Mouse (Mus musculus) testis, adult 2 months (tissue): ENCODE data around the gene Daxx. TPM values are rescaled to one million over a fixed set of nuclear protein-coding genes. Genes with fewer than 3 reads are reported as not detected.
"Not testable (repeated sequence)": the region's sequence is repeated elsewhere in the genome, so short reads cannot be mapped to it uniquely, and the experiment has no call there.

ENCODE experiments used
- H3K27ac ChIP-seq: fragments of 200-500 bp; 2 replicates; pipeline ENCODE4 v1.5.1; 2012; ENCODE audit warnings: low read depth, low read length; ENCODE audit not compliant: control insufficient read depth, insufficient read depth
- H3K27me3 ChIP-seq: fragments of 200-500 bp; 2 replicates; pipeline ENCODE4 v1.6.1; 2012; ENCODE audit warnings: mild to moderate bottlenecking, low read length, moderate library complexity; ENCODE audit not compliant: control insufficient read depth, insufficient read depth
- H3K36me3 ChIP-seq: fragments of 200-500 bp; 2 replicates; pipeline ENCODE4 v1.6.1; 2012; ENCODE audit warnings: mild to moderate bottlenecking, low read length; ENCODE audit not compliant: control insufficient read depth, insufficient read depth
- H3K4me1 ChIP-seq: fragments of 200-500 bp; 2 replicates; pipeline ENCODE4 v1.6.1; 2012; ENCODE audit warnings: low read length; ENCODE audit not compliant: control insufficient read depth, insufficient read depth
- H3K4me3 ChIP-seq: fragments of 200-500 bp; 2 replicates; pipeline ENCODE4 v1.5.1; 2012; ENCODE audit warnings: low read depth, mild to moderate bottlenecking, low read length, moderate library complexity, mixed read lengths; ENCODE audit not compliant: control insufficient read depth
- CTCF ChIP-seq: fragments of 200-500 bp; IDR thresholded peaks from 2 replicates; pipeline ENCODE4 v1.5.1; 2012; ENCODE audit warnings: low read depth, mild to moderate bottlenecking, inconsistent platforms, low read length, moderate library complexity; ENCODE audit not compliant: control insufficient read depth, insufficient read depth, insufficient replicate concordance
- POLR2A ChIP-seq: fragments of 200-500 bp; IDR thresholded peaks from 2 replicates; pipeline ENCODE4 v1.6.1; 2012; ENCODE audit warnings: low read depth, mild to moderate bottlenecking, inconsistent platforms, low read length, moderate library complexity; ENCODE audit not compliant: control insufficient read depth
- polyA plus RNA-seq: library from polyadenylated mRNA; depleted of rRNA; stranded (reverse); fragments of >200 nt; gene quantifications from 2 replicates; pipeline ENCODE4 v1.2.3, GENCODE M21; 2012

The Daxx gene
- polyA plus RNA-seq, 1 experiment: 157 TPM

DNA sequence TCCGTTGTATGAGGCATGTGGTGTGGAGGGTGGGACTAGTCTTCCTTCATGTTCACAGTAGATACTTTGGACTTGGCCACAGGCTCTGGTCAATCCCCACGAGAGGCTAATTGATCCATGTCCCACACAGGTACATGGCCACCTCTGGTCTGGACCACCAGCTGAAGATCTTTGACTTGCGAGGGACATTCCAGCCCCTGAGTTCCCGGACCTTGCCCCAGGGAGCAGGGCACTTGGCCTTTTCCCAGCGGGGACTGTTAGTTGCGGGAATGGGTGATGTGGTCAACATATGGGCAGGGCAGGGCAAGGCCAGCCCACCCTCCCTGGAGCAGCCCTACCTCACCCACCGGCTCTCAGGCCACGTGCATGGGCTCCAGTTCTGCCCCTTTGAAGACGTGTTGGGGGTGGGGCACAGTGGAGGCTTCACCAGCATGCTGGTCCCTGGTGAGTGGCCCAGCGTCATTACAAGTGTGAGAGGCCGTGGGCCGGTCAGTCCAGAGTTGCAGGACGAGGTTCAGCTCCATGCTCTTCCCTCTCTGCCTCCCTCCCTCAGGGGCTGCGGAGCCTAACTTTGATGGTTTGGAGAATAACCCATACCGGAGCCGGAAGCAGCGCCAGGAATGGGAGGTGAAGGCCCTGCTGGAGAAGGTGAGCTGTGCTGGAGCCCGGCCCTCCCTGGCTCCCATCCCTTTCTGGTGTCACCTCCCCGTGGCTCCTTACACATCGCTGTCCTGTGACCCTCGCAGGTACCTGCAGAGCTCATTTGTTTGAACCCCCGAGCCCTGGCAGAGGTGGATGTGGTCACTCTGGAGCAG, 39.1 kb downstream of the Daxx start:
- Histone ChIP-seq H3K4me3 (no peak overlapping the region), H3K27me3 (no peaks in the 10 kb centered on the region), H3K36me3 (peaks cover 1% of the 10 kb centered on the region; the same call in 1 of the 2 replicates), H3K27ac (no peak overlapping the region), H3K4me1 (peaks cover 17% of the 10 kb centered on the region)
- TF ChIP-seq CTCF: no peak
- TF ChIP-seq POLR2A: no peak

- Histone ChIP-seq H3K36me3 (peaks cover 1% of the 10 kb centered on the region; the same call in 1 of the 2 replicates), H3K4me3 (no peak overlapping the region), H3K27ac (no peak overlapping the region)
These were observed 39.8 kb downstream of the Daxx start for GRCm38 (mm10) chr17:33948905-33949537.

GRCm38 (mm10) chr17:33950131-33950625, 41.0 kb downstream of the Daxx start:
- Histone ChIP-seq H3K27ac (no peak overlapping the region), H3K36me3 (no peaks in the 10 kb centered on the region; the same call in 1 of the 2 replicates), H3K27me3 (no peaks in the 10 kb centered on the region), H3K4me1 (peaks cover 19% of the 10 kb centered on the region), H3K4me3 (no peak overlapping the region; the same call in 1 of the 2 replicates)
- TF ChIP-seq POLR2A (no peak), CTCF (no peak)

More at GRCm38 (mm10) chr17:33948905-33949537, 39.8 kb downstream of the Daxx start:
- no peaks in the 10 kb centered on the region for H3K27me3 ChIP-seq
- TF ChIP-seq POLR2A: no peak
- no peak for TF ChIP-seq CTCF
- H3K4me1 ChIP-seq: peaks cover 17% of the 10 kb centered on the region

DNA sequence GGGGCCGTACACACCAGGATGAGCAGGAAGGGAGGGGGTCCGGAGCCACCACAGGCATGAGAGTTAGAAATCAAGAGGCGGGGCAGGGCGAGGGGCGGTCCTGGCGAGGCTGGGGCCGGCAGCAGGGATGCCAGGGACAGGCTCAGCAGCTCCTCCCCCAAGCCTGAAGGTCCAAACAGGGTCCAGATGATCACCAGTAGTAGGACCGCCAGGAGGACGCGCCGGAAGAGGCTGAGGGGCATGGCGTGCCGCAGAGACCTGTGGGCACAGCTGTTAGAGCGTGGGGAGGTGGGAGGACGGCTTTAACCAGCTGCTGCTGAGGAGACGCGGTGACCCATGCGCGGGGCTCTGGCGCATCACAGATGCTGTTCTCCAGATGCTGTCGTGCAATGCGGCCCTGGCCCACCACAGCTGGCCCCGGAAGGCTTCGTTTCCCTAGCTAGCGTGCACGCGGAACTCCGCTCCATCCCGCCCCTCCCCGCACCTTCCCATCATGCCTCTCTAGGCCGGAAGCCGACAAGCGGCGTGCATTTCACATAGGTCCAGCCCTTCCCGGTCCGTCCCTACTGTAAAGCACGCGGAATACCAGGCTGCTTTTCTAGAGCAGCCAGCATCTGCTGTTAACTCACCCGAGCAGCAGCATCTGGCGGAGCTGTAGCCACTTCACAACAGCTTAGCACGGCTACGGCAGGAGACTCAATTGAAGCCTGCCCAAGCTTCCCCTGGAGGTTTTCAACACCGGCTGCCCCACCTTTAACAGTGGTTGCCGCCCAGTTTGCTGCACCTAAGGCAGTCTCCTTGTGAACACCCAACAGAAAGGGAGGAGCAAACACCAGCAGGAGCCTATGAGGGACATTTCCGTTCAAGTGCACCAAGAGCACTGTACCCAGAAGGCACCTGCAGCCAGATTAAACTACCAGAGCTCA, 42.1 kb downstream of the Daxx start, which contains the start of gene B3galt4:
Gene B3galt4, minus strand, starts transcription at position 468 of the 926 bp plus-strand sequence.
- TF ChIP-seq CTCF (no peak), POLR2A (peak; percentile 59; the same call in 1 of the 2 replicates)
- Histone ChIP-seq H3K4me1 (peaks cover 20% of the 10 kb centered on the region), H3K4me3 (peak within 1 kb of the TSS; percentile 60), H3K27me3 (no peaks in the 10 kb centered on the region), H3K27ac (peak within 1 kb of the TSS; percentile 19; the same call in 1 of the 2 replicates), H3K36me3 (no peaks in the 10 kb centered on the region; the same call in 1 of the 2 replicates)

- not testable (repeated sequence) for H3K36me3 ChIP-seq, H3K27me3 ChIP-seq, H3K27ac ChIP-seq, H3K4me3 ChIP-seq
- H3K4me1 ChIP-seq: peaks cover 22% of the 10 kb centered on the region
These were observed 42.8 kb downstream of the Daxx start for GRCm38 (mm10) chr17:33952015-33952414.

GRCm38 (mm10) chr17:33952879-33953278, 43.7 kb downstream of the Daxx start:
- TF ChIP-seq CTCF (no peak), POLR2A (no peak)
- no peaks in the 10 kb centered on the region; the same call in 1 of the 2 replicates for H3K36me3 ChIP-seq
- no peak overlapping the region for H3K27ac ChIP-seq
- H3K4me1 ChIP-seq: peaks cover 22% of the 10 kb centered on the region
- no peaks in the 10 kb centered on the region for H3K27me3 ChIP-seq
- H3K4me3 ChIP-seq: no peak overlapping the region

DNA sequence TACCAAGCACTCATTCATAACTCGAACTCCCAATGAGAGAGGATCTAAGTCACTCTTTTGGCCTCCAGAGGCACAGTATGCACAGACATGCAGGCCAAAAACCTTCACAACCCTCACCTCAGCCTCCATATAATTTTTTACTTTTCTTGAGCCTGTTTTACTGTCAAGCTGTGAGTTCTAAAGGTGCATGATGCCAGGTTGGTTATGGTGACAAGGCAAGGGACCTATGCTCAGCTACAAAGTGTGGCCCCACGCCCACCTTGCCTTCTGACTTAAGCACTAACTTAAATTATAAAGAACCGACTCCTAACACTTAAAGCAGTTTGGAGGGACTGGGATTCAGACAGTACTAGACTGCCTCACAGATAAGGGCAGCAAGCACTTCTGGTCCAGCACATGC, 44.1 kb downstream of the Daxx start:
- Histone ChIP-seq H3K4me1 (peaks cover 22% of the 10 kb centered on the region), H3K27me3 (no peaks in the 10 kb centered on the region), H3K27ac (no peak overlapping the region), H3K36me3 (no peaks in the 10 kb centered on the region; the same call in none of the 2 replicates), H3K4me3 (no peak overlapping the region)
- TF ChIP-seq POLR2A (no peak), CTCF (no peak)
